Mouse (Mus musculus): Measurements from ENCODE around the gene Vmp1.

DNA sequence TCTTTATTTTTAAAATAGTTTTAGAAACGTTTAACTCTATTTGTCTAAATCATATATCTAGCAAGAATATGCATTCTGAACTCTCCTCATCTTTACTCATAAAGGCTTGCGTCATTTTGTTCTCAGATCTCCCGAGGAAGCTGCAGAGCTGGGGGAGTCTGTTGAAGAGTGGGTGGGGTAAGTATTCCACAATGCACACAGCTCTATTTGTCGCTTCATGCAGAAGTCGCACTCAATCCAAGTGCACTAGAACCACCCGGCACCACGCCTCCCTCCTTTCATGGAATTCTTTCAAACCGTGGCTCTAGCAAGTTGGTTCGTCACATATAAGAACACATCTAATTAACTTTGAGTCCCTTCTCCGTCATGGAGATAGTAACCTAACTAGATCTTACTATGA, 93.1 kb downstream of the Vmp1 start:
- no peak for TF ChIP-seq POLR2A (IDR thresholded peaks at IDR 0.05; ENCODE audit: low read depth, low read length)
- no peak for TF ChIP-seq CTCF (IDR thresholded peaks at IDR 0.05; ENCODE audit: extremely low read depth, insufficient read depth, insufficient read length, insufficient replicate concordance)
